Mouse (Mus musculus) CH12.LX (cell line): Measurements from ENCODE around the gene Cdh13. TPM values are rescaled to one million over a fixed set of nuclear protein-coding genes. Genes with fewer than 3 reads are reported as not detected.

ENCODE experiments used
- DNase-seq: peaks from one replicate; pipeline ENCODE4 v3.0.0-alpha.2; 2013; ENCODE audit errors: extremely low read depth
- H3K27ac ChIP-seq: 2 replicates; pipeline ENCODE4 v1.5.1; 2012; ENCODE audit warnings: low read depth, mild to moderate bottlenecking, control low read depth, moderate library complexity; ENCODE audit not compliant: insufficient read depth
- H3K27me3 ChIP-seq: replicated peaks from 2 replicates; pipeline ENCODE3; 2012; ENCODE audit warnings: inconsistent platforms
- H3K36me3 ChIP-seq, 2 experiments: replicated peaks in 1 of 2; 2 replicates each; pipeline versions ENCODE3 to v1.6.1; 2012; ENCODE audit warnings: inconsistent platforms in 1 of 2, low read length in 1 of 2, mild to moderate bottlenecking in 1 of 2, mixed read lengths in 1 of 2, moderate library complexity in 1 of 2; ENCODE audit not compliant: control insufficient read depth in 1 of 2, insufficient read depth in 1 of 2
- H3K4me1 ChIP-seq, 2 experiments: 2 replicates each; pipeline ENCODE4 v1.6.1; 2012; ENCODE audit warnings: inconsistent platforms in 1 of 2, moderate library complexity in 1 of 2; ENCODE audit not compliant: insufficient read depth in 2 of 2, control insufficient read depth in 1 of 2
- H3K4me2 ChIP-seq: 2 replicates; pipeline ENCODE4 v1.6.1; 2012; ENCODE audit warnings: low read depth, mild to moderate bottlenecking, control low read depth; ENCODE audit not compliant: poor library complexity, insufficient read depth, severe bottlenecking
- H3K4me3 ChIP-seq, 3 experiments: fragments of 150-350 bp in 1 of 3; sonication (generic) in 1 of 3; replicated peaks in 1 of 3; 2 replicates each; pipeline versions ENCODE3 to v1.5.1; 2011 to 2012; ENCODE audit warnings: low read depth in 2 of 3, low read length in 2 of 3, mild to moderate bottlenecking in 2 of 3, moderate library complexity in 2 of 3, control low read depth in 1 of 3, improper control_type of control experiment in 1 of 3, inconsistent platforms in 1 of 3, mixed read lengths in 1 of 3; ENCODE audit not compliant: poor library complexity in 1 of 3
- H3K79me2 ChIP-seq: replicated peaks from 2 replicates; pipeline ENCODE4 v1.6.1; 2012; ENCODE audit warnings: mild to moderate bottlenecking, moderate library complexity; ENCODE audit not compliant: control insufficient read depth, poor library complexity, insufficient read depth, severe bottlenecking; ENCODE audit errors: extremely low read depth
- H3K9ac ChIP-seq: 2 replicates; pipeline ENCODE4 v1.6.1; 2012; ENCODE audit warnings: low read depth, mild to moderate bottlenecking, control low read depth, moderate library complexity; ENCODE audit not compliant: insufficient read depth
- H3K9me3 ChIP-seq: replicated peaks from 2 replicates; pipeline ENCODE3; 2012; ENCODE audit warnings: low read length, inconsistent platforms, mixed read lengths
- CHD2 ChIP-seq: IDR thresholded peaks from 2 replicates; pipeline ENCODE4 v1.6.1; 2011; ENCODE audit warnings: low read length, improper control_type of control experiment
- E2F4 ChIP-seq: IDR thresholded peaks from 2 replicates; pipeline ENCODE4 v1.6.1; 2011; ENCODE audit warnings: low read depth, low read length, improper control_type of control experiment; ENCODE audit not compliant: insufficient replicate concordance
- ETS1 ChIP-seq: conservative IDR thresholded peaks from 2 replicates; pipeline ENCODE4 v1.6.1; 2012; ENCODE audit warnings: low read depth, mild to moderate bottlenecking, inconsistent platforms, low read length, improper control_type of control experiment, moderate library complexity
- HCFC1 ChIP-seq: IDR thresholded peaks from 2 replicates; pipeline ENCODE4 v1.6.1; 2012; ENCODE audit warnings: low read depth, mild to moderate bottlenecking, inconsistent platforms, low read length, improper control_type of control experiment
- JUN ChIP-seq: IDR thresholded peaks from 2 replicates; pipeline ENCODE4 v1.6.1; 2011; ENCODE audit warnings: low read depth, mild to moderate bottlenecking, low read length, improper control_type of control experiment, moderate library complexity; ENCODE audit not compliant: insufficient read depth
- JUND ChIP-seq: conservative IDR thresholded peaks from 2 replicates; pipeline ENCODE4 v1.6.1; 2011; ENCODE audit warnings: low read depth, low read length, improper control_type of control experiment
- MAFK ChIP-seq: IDR thresholded peaks from 2 replicates; pipeline ENCODE4 v1.6.1; 2011; ENCODE audit warnings: low read length, improper control_type of control experiment; ENCODE audit not compliant: insufficient replicate concordance
- MAZ ChIP-seq: IDR thresholded peaks from 2 replicates; pipeline ENCODE4 v1.6.1; 2012; ENCODE audit warnings: low read depth, mild to moderate bottlenecking, inconsistent platforms, low read length, improper control_type of control experiment, moderate library complexity
- MEF2A ChIP-seq: IDR thresholded peaks from 2 replicates; pipeline ENCODE4 v1.6.1; 2014; ENCODE audit warnings: low read depth, mild to moderate bottlenecking, inconsistent platforms, low read length, improper control_type of control experiment, borderline replicate concordance
- MYC ChIP-seq: IDR thresholded peaks from 2 replicates; pipeline ENCODE4 v1.6.1; 2011; ENCODE audit warnings: low read depth, mild to moderate bottlenecking, improper control_type of control experiment, low read length
- NELFE ChIP-seq: IDR thresholded peaks from 2 replicates; pipeline ENCODE4 v1.6.1; 2011; ENCODE audit warnings: low read depth, low read length, improper control_type of control experiment
- NRF1 ChIP-seq: IDR thresholded peaks from 2 replicates; pipeline ENCODE4 v1.6.1; 2014; ENCODE audit warnings: low read depth, mild to moderate bottlenecking, inconsistent platforms, low read length, improper control_type of control experiment, moderate library complexity
- RCOR1 ChIP-seq: conservative IDR thresholded peaks from 2 replicates; pipeline ENCODE4 v1.6.1; 2012; ENCODE audit warnings: low read depth, mild to moderate bottlenecking, inconsistent platforms, low read length, improper control_type of control experiment
- TBP ChIP-seq: conservative IDR thresholded peaks from 2 replicates; pipeline ENCODE4 v1.6.1; 2011; ENCODE audit warnings: low read depth, low read length, improper control_type of control experiment
- UBTF ChIP-seq: IDR thresholded peaks from 2 replicates; pipeline ENCODE4 v1.6.1; 2012; ENCODE audit warnings: low read depth, mild to moderate bottlenecking, inconsistent platforms, low read length, improper control_type of control experiment, moderate library complexity
- USF1 ChIP-seq: IDR thresholded peaks from 2 replicates; pipeline ENCODE4 v1.6.1; 2014; ENCODE audit warnings: low read depth, mild to moderate bottlenecking, inconsistent platforms, low read length, improper control_type of control experiment
- ZKSCAN1 ChIP-seq: IDR thresholded peaks from 2 replicates; pipeline ENCODE4 v1.6.1; 2012; ENCODE audit warnings: low read depth, inconsistent platforms, low read length, improper control_type of control experiment, borderline replicate concordance
- ZNF384 ChIP-seq: IDR thresholded peaks from 2 replicates; pipeline ENCODE4 v1.6.1; 2012; ENCODE audit warnings: low read depth, low read length, improper control_type of control experiment, inconsistent platforms
- dilution Hi-C: fragments of 300-500 bp; cut with MboI; formaldehyde crosslinking; loops from 2 replicates; pipeline ENCODE4 v1.14.3; 2020; ENCODE audit warnings: low sequenced_read_pairs; ENCODE audit not compliant: extremely low pct_unique_long_range_greater_than_20kb, extremely low pct_ligation_motif_present
- in situ Hi-C: fragments of 300-500 bp; cut with MboI; formaldehyde crosslinking; loops from 3 replicates; pipeline ENCODE4 v1.14.3; 2019; ENCODE audit warnings: low sequenced_read_pairs, low pct_ligation_motif_present, low pct_unique_long_range_greater_than_20kb, mixed read lengths
- polyA plus RNA-seq: library from polyadenylated mRNA; unstranded; fragments of >175 nt; gene quantifications from 2 replicates; pipeline ENCODE4 v1.2.1, GENCODE M21; 2012; ENCODE audit warnings: low read depth; ENCODE audit not compliant: insufficient read length
- total RNA-seq, 2 experiments: library from RNA; depleted of rRNA; stranded (reverse); fragments of 300-350 nt in 1 of 2; fragments of >200 nt in 1 of 2; gene quantifications; 2 replicates each; pipeline ENCODE4 v1.2.3; 2012 to 2014

Gene Cdh13
- total and polyA plus RNA-seq, 3 experiments = not detected

DNA sequence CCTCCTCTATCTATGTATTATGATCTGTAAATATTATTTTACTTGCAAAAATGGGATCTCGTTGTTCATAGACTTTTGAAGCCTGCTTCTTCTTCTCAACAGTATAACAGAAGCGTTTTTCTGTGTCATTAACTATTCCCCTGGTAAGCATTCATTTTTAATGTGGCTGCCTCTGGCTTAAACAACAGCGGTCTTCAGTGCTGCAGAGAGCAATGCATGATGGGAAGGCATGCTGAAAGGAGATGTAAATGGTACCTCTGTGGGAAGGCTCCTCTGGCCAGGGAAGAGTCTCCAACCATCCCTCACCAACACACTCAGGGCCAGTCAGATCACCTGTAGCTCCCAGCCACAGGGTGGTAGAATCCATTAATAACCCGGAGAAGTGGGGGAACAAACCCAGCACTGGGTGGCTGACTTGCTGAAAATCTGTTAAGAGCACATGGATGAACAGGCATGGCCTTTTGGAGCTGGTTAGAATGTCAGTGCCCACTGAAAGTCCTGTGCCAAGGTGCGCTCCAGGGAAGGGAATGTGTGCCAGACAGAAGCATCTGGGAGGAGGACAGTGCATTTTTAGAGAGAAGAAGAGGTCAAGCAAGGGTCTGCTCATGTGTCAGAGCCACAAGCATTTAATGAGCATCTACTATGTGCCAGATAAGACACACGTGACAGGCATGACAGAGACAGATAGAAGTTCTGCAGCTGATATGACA lies 893.8 kb downstream of the Cdh13 start:
- peaks cover 72% of the 10 kb centered on the region for H3K9me3 ChIP-seq
- no peak overlapping the region for H3K4me2 ChIP-seq
- dilution Hi-C loops = no loop called here
- no peaks in the 10 kb centered on the region for H3K79me2 ChIP-seq
- no peak overlapping the region for H3K9ac ChIP-seq
- DNase-seq = no peak
- H3K4me1 ChIP-seq = no peaks in the 10 kb centered on the region
- H3K27me3 ChIP-seq = no peaks in the 10 kb centered on the region
- no peak overlapping the region for H3K4me3 ChIP-seq
- no peaks in the 10 kb centered on the region for H3K36me3 ChIP-seq
- TF ChIP-seq MAFK (no peak), NRF1 (no peak), UBTF (no peak), RCOR1 (no peak), NELFE (no peak), CHD2 (no peak), TBP (no peak), USF1 (no peak), JUND (no peak), MEF2A (no peak), ZKSCAN1 (no peak), ZNF384 (no peak)
- no peak overlapping the region for H3K27ac ChIP-seq
- in situ Hi-C loops = no loop called here

DNA sequence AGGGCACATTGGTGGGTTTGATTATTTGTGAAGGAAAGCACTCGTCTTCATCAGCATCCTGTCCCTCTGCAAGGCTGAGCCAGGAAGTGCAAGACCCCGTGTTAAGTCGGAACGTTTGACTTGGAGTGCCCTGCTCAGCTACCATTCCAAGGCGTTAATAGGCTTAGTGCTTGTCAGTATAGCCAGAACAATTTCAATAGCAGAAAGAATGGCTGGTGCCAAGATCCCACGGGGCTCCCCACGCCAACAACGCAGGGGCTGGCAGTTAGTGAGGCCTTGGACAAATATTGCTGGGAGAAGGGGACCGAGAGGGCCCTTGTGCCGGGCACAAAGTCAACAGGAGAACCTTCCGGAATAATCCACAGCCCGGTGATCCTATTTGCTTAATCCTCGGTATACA lies 897.1 kb downstream of the Cdh13 start:
- in situ Hi-C loops = no loop called here
- TF ChIP-seq MYC = no peak
- TF ChIP-seq ZNF384 = no peak
- TF ChIP-seq NRF1 = no peak
- TF ChIP-seq HCFC1 = no peak
- no peak for TF ChIP-seq E2F4
- TF ChIP-seq ETS1 = no peak
- no peak for TF ChIP-seq JUN
- no peak for TF ChIP-seq MAZ
- no peak for TF ChIP-seq USF1

More for the DNA sequence above, 897.1 kb downstream of the Cdh13 start:
- Histone ChIP-seq H3K79me2 (no peaks in the 10 kb centered on the region), H3K36me3 (no peaks in the 10 kb centered on the region), H3K9ac (no peak overlapping the region), H3K4me3 (no peak overlapping the region), H3K4me1 (no peaks in the 10 kb centered on the region), H3K27ac (no peak overlapping the region), H3K9me3 (peaks cover 74% of the 10 kb centered on the region), H3K27me3 (no peaks in the 10 kb centered on the region), H3K4me2 (no peak overlapping the region)
- DNase-seq = no peak
- dilution Hi-C loops = no loop called here
